Comparison of ENCODE assay signal across 8 mouse cellular contexts in the genomic region with DNA sequence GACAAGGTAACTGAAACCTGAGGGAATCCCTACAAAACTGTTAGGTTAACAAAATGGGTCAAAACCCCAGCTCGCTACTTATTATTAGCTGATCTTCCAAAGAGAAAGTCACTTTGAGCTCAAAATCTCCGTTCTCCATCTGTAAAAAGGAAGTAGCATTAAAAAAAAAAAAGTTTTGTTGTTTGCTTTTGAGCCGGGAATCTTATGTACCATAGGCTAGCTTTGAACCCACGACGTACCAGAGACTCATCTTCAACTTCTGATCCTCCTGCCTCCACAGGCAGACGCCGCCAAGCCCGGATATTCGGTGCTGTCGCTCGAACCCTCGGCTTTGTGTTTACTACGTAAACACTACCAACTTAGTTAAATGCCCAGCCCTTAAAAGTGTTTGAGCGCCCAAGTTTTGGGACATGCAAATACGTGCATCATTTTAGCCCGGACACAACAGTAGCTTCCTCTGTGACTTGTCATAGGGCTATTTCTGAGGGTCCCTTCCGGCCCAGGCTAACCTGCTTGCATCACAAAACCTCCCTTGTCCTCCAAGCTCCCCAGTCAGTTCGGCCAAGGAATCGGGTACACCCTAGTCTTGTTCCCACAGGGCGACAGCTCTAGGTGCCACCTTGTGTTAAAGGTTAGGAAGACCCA. TPM values are rescaled to one million over a fixed set of nuclear protein-coding genes. Genes with fewer than 3 reads are reported as not detected.
DNase-seq lines count a peak whose midpoint lies in the region; ATAC-seq and TF ChIP-seq lines count a peak whose summit lies in the region.

No protein-coding gene starts in this region.

- H3K36me3 ChIP-seq in limb, embryonic 10.5 days, result peaks cover 32% of the 10 kb centered on the region

- TF ChIP-seq CTCF in olfactory bulb, adult 2 months (IDR thresholded peaks at IDR 0.05; ENCODE audit: insufficient read depth, low read depth, low read length), result no peak

- no peaks in the 10 kb centered on the region for H3K9me3 ChIP-seq in limb, embryonic 10.5 days (replicated peaks)

- H3K4me1 ChIP-seq in limb, embryonic 10.5 days, result peaks cover 25% of the 10 kb centered on the region
- H3K4me1 ChIP-seq in olfactory bulb, adult 2 months (ENCODE audit: control insufficient read depth, insufficient read depth, low read length), result peaks cover 5% of the 10 kb centered on the region; the same call in 1 of the 2 replicates

- peak; percentile 22 to 23 for DNase-seq in cerebellum, postnatal 10 days
- no peak for DNase-seq in cerebellum, adult 18-20 months
- DNase-seq in retina, embryonic 14.5 days (ENCODE audit: low spot score), result peak; percentile 23
- no peak for DNase-seq in retina, postnatal 1 day
- no peak for DNase-seq in limb, embryonic 10.5 days (ENCODE audit: low spot score)
- DNase-seq in urinary bladder, postnatal 14 days (ENCODE audit: low spot score), result no peak

- no peak for TF ChIP-seq POLR2A in olfactory bulb, adult 2 months (IDR thresholded peaks at IDR 0.05; ENCODE audit: insufficient read depth, low read depth, low read length)

- peak overlapping the region; percentile 77 for H3K4me3 ChIP-seq in limb, embryonic 10.5 days
- H3K4me3 ChIP-seq in olfactory bulb, adult 2 months (ENCODE audit: insufficient read depth, low read depth, low read length), result peak overlapping the region; percentile 86

- no peaks in the 10 kb centered on the region for H3K27me3 ChIP-seq in limb, embryonic 10.5 days (ENCODE audit: low read depth, poor library complexity, severe bottlenecking)

- WGBS in limb, embryonic 10.5 days, result 7% methylated on average over 20 of the region's 20 CpGs
- 5% methylated on average over 20 of the region's 20 CpGs for WGBS in olfactory bulb, adult 2 months

- H3K27ac ChIP-seq in limb, embryonic 10.5 days, result peak overlapping the region; percentile 90
- H3K27ac ChIP-seq in olfactory bulb, adult 2 months (ENCODE audit: insufficient read depth, low read depth, low read length), result peak overlapping the region; percentile 79

- no peak for ATAC-seq in megakaryocyte-erythroid progenitor cell, adult 5-6 weeks (replicated peaks; ENCODE audit: low FRiP score, low TSS enrichment, poor library complexity, severe bottlenecking)

RNA-seq across cellular contexts. Expression of a gene that starts 0.6 kb away (rescaled TPM):
- polyA plus RNA-seq in limb, embryonic 10.5 days (2016; fragmentation: Nextera tagmentation; extraction: Ambion mirVana), result 35.3 and 37.8 TPM in 2 replicates
- not detected in 2 replicates for polyA plus RNA-seq in olfactory bulb, adult 2 months (2012; ENCODE audit: insufficient read depth, insufficient read length, low replicate concordance, missing spikeins)
- total RNA-seq in megakaryocyte-erythroid progenitor cell, adult 5-6 weeks (2014; fragmentation: Nextera tagmentation), result 12.6 and 25.6 TPM in 2 replicates
- total RNA-seq in megakaryocyte-erythroid progenitor cell, adult 5-6 weeks (2017), result 18.9 and 19.9 TPM in 2 replicates

RNA-seq across cellular contexts. Expression of a gene that starts 0.7 kb away (rescaled TPM):
- 28.0 and 34.2 TPM in 2 replicates for polyA plus RNA-seq in limb, embryonic 10.5 days (2016; fragmentation: Nextera tagmentation; extraction: Ambion mirVana)
- polyA plus RNA-seq in olfactory bulb, adult 2 months (2012; ENCODE audit: insufficient read depth, insufficient read length, low replicate concordance, missing spikeins), result not detected in 2 replicates
- 0.49 and 1.8 TPM in 2 replicates for total RNA-seq in megakaryocyte-erythroid progenitor cell, adult 5-6 weeks (2014; fragmentation: Nextera tagmentation)
- 2.3 and 3.7 TPM in 2 replicates for total RNA-seq in megakaryocyte-erythroid progenitor cell, adult 5-6 weeks (2017)

RNA-seq across cellular contexts. Expression of a gene that starts 14.4 kb away (rescaled TPM):
- polyA plus RNA-seq in limb, embryonic 10.5 days (2016; fragmentation: Nextera tagmentation; extraction: Ambion mirVana), result 0.49 and 0.66 TPM in 2 replicates
- not detected in 2 replicates for polyA plus RNA-seq in olfactory bulb, adult 2 months (2012; ENCODE audit: insufficient read depth, insufficient read length, low replicate concordance, missing spikeins)
- total RNA-seq in megakaryocyte-erythroid progenitor cell, adult 5-6 weeks (2014; fragmentation: Nextera tagmentation), result not detected in 2 replicates
- total RNA-seq in megakaryocyte-erythroid progenitor cell, adult 5-6 weeks (2017), result 0.05 TPM in 1 of 2 replicates, not detected in the other

RNA-seq across cellular contexts. Expression of a gene that starts 44.0 kb away (rescaled TPM):
- polyA plus RNA-seq in limb, embryonic 10.5 days (2016; fragmentation: Nextera tagmentation; extraction: Ambion mirVana), result 1,689 and 1,952 TPM in 2 replicates
- polyA plus RNA-seq in olfactory bulb, adult 2 months (2012; ENCODE audit: insufficient read depth, insufficient read length, low replicate concordance, missing spikeins), result 886 TPM in 1 of 2 replicates, not detected in the other
- total RNA-seq in megakaryocyte-erythroid progenitor cell, adult 5-6 weeks (2014; fragmentation: Nextera tagmentation), result 5,043 and 6,230 TPM in 2 replicates
- 5,746 and 6,785 TPM in 2 replicates for total RNA-seq in megakaryocyte-erythroid progenitor cell, adult 5-6 weeks (2017)

Comparison
In these comparisons a context has a peak if more than half of its experiments do, and no peak if none do; other contexts are left out.
1. DNase-seq: peak in cerebellum, postnatal 10 days (2 of 2) and retina, embryonic 14.5 days (single experiment); none in cerebellum, adult 18-20 months (0 of 2), retina, postnatal 1 day (single experiment), limb, embryonic 10.5 days (single experiment) and urinary bladder, postnatal 14 days (single experiment).
2. RNA of a gene that starts 0.6 kb away (polyA plus RNA-seq): 35.3 to 37.8 TPM in limb, embryonic 10.5 days; not detected in olfactory bulb, adult 2 months; every median in the first group is over 10 times any median in the second.